Mouse (Mus musculus) limb, embryonic 15.5 days (tissue): Measurements from ENCODE around the gene Abca12. TPM values are rescaled to one million over a fixed set of nuclear protein-coding genes. Genes with fewer than 3 reads are reported as not detected.

Experiments
- ATAC-seq: fragments of 200-750 bp; cut with Nextera tagmentation; 2 replicates; pipeline ENCODE4 v1.8.0; 2017; ENCODE audit warnings: low read depth, moderate TSS enrichment; ENCODE audit not compliant: insufficient number of reproducible peaks, low FRiP score, low TSS enrichment
- H3K27ac ChIP-seq: fragments of 300-500 bp; sonication (generic); 2 replicates; pipeline ENCODE4 v1.5.1; 2015; ENCODE audit warnings: moderate library complexity, mild to moderate bottlenecking, inconsistent platforms
- H3K27me3 ChIP-seq: fragments of 300-500 bp; sonication (generic); 2 replicates; pipeline ENCODE4 v1.6.1; 2015; ENCODE audit warnings: inconsistent platforms
- H3K36me3 ChIP-seq: fragments of 300-500 bp; sonication (generic); 2 replicates; pipeline ENCODE4 v1.6.1; 2015; ENCODE audit warnings: inconsistent platforms
- H3K4me1 ChIP-seq: fragments of 300-500 bp; sonication (generic); 2 replicates; pipeline ENCODE4 v1.6.1; 2015; ENCODE audit warnings: inconsistent platforms
- H3K4me2 ChIP-seq: fragments of 300-500 bp; sonication (generic); 2 replicates; pipeline ENCODE4 v1.6.1; 2015; ENCODE audit warnings: mild to moderate bottlenecking, inconsistent platforms
- H3K4me3 ChIP-seq: fragments of 300-500 bp; sonication (generic); 2 replicates; pipeline ENCODE4 v1.5.1; 2015; ENCODE audit warnings: mild to moderate bottlenecking, inconsistent platforms
- H3K9ac ChIP-seq: fragments of 300-500 bp; sonication (generic); 2 replicates; pipeline ENCODE4 v1.6.1; 2015; ENCODE audit warnings: inconsistent platforms
- H3K9me3 ChIP-seq: fragments of 300-500 bp; sonication (generic); 2 replicates; pipeline ENCODE4 v1.6.1; 2016; ENCODE audit warnings: inconsistent platforms
- WGBS: fragments of 180-500 bp; shearing (Covaris S2); methylation state at CpG from one replicate; pipeline ENCODE4 v1.1.7; 2015; 5-methylcytosine and 5-hydroxymethylcytosine counted together
- polyA plus RNA-seq: library from polyadenylated mRNA; unstranded; fragments of >200 nt; fragmentation: Nextera tagmentation; extraction: Ambion mirVana; gene quantifications from 2 replicates; pipeline ENCODE4 v1.2.1, GENCODE M21; 2015

The Abca12 gene
- 7.1 and 7.7 TPM in 2 replicates for polyA plus RNA-seq

- Histone ChIP-seq H3K27ac (peak within 1 kb of the TSS; percentile 71), H3K4me1 (no peaks in the 10 kb centered on the region), H3K4me2 (no peak within 1 kb of the TSS), H3K9me3 (no peaks in the 10 kb centered on the region), H3K36me3 (no peaks in the 10 kb centered on the region), H3K27me3 (no peaks in the 10 kb centered on the region), H3K4me3 (no peak within 1 kb of the TSS; the same call in 1 of the 2 replicates), H3K9ac (no peak within 1 kb of the TSS)
- ATAC-seq: no peak
- WGBS: 66% methylated on average over 7 of the region's 7 CpGs
Observed at GRCm38 (mm10) chr1:71414810-71415209, at the start of gene Abca12. Gene Abca12 (minus strand): TSS chr1:71414910.

DNA sequence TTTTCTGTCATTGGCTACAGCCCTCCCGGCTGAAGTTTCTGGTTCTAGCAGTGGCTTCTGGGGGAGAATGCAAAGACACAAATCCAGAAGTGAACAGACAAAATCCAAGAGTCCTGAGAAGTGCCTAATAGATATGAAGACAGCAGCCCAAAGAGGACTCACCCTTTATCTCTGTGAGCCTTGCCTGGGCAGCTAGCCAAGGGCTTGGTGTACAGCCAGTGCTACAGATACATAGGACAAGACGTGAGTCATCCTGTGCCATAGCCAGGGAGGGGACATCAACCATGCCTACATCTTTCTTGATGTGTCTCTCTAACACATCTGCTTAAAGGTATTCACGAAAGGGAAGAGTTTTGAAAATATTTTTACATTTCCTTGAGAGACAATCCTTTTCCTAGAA is 43.3 kb upstream of the Abca12 start:
- H3K27ac ChIP-seq: no peak overlapping the region
- 71% methylated on average over 3 of the region's 3 CpGs for WGBS
- no peaks in the 10 kb centered on the region for H3K4me1 ChIP-seq
- no peaks in the 10 kb centered on the region for H3K27me3 ChIP-seq
- no peak overlapping the region for H3K4me3 ChIP-seq
- no peak for ATAC-seq
- no peak overlapping the region for H3K9ac ChIP-seq
- H3K4me2 ChIP-seq: no peak overlapping the region
- H3K9me3 ChIP-seq: no peaks in the 10 kb centered on the region
- H3K36me3 ChIP-seq: no peaks in the 10 kb centered on the region

DNA sequence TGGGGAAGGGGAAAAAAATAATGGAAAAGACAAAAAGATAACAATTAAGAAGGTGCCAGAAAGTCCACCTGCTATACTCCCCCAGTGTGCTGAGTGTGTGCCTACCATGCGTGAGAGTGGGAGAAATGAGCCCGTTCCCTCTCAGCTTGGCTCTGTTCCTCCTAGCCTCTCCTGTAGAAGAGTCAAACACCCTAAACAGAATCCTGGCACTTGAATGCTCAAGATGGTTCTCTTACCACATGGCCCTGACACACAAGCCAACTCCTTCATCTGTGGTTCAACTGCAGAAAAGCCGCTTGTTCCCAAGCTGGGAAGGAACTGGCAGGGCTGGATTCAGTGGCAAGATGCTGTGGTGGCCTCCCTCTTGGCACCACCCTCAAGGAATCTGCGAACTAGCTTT is 32.7 kb upstream of the Abca12 start:
- H3K27me3 ChIP-seq: no peaks in the 10 kb centered on the region
- ATAC-seq: no peak
- no peaks in the 10 kb centered on the region for H3K9me3 ChIP-seq
- H3K9ac ChIP-seq: no peak overlapping the region
- no peak overlapping the region for H3K4me2 ChIP-seq
- H3K27ac ChIP-seq: no peak overlapping the region
- H3K4me1 ChIP-seq: no peaks in the 10 kb centered on the region
- H3K36me3 ChIP-seq: no peaks in the 10 kb centered on the region
- WGBS: 82% methylated on average over 4 of the region's 4 CpGs
- H3K4me3 ChIP-seq: no peak overlapping the region

- no peaks in the 10 kb centered on the region for H3K27me3 ChIP-seq
- H3K36me3 ChIP-seq: no peaks in the 10 kb centered on the region
- no peak overlapping the region for H3K9ac ChIP-seq
- no peaks in the 10 kb centered on the region for H3K9me3 ChIP-seq
- no peaks in the 10 kb centered on the region for H3K4me1 ChIP-seq
- WGBS: 49% methylated on average over 13 of the region's 13 CpGs
- no peak for ATAC-seq
- no peak overlapping the region for H3K4me3 ChIP-seq
- H3K27ac ChIP-seq: no peak overlapping the region
- H3K4me2 ChIP-seq: no peak overlapping the region
Observed at GRCm38 (mm10) chr1:71421741-71422333, 7.1 kb upstream of the Abca12 start.

DNA sequence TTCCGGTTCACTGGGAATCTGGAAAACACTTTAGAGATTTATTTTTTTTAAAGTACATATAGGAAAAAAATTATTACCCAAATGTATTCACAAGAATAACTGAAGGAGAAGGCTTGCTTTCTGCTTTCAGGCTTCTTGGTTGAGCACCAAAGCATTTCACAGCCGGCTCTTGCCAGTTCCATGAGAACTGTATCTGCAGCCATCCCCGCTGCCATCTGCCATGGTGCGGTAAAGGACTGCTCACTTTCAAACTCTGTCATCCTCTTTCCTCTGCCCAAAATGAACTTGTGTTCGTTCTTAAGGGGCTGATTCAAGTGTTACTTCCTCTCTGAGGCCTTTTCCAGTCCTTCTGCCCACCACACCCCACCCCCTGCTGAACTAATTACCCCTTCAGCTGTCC is 3.8 kb upstream of the Abca12 start:
- ATAC-seq: no peak
- Histone ChIP-seq H3K27me3 (no peaks in the 10 kb centered on the region), H3K4me3 (no peak overlapping the region), H3K4me2 (no peak overlapping the region), H3K27ac (no peak overlapping the region), H3K4me1 (no peaks in the 10 kb centered on the region), H3K36me3 (no peaks in the 10 kb centered on the region), H3K9me3 (no peaks in the 10 kb centered on the region), H3K9ac (no peak overlapping the region)
- WGBS: 80% methylated on average over 5 of the region's 5 CpGs

DNA sequence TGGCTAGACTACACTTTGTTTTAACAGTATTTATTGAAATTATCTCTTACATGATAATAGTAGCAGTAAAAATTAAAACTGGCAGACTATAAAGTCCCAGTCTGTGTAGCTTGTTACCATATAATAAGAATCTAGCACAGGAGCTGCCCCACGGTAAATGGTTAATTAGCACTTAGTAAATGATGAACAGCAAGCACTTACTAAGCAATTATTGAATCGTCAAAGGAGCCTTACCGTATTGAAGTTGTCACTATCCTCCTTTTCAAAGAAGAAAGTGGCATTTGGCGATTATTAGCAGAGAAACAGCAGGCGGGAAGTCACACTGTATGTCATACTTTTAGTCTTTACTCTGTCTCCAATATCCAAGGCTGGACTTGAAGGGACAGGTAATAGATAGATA is 3.2 kb upstream of the Abca12 start:
- no peak overlapping the region for H3K9ac ChIP-seq
- no peak overlapping the region for H3K4me3 ChIP-seq
- ATAC-seq: no peak
- WGBS: 66% methylated on average over 5 of the region's 5 CpGs
- H3K36me3 ChIP-seq: no peaks in the 10 kb centered on the region
- H3K27me3 ChIP-seq: no peaks in the 10 kb centered on the region
- no peak overlapping the region for H3K4me2 ChIP-seq
- H3K9me3 ChIP-seq: no peaks in the 10 kb centered on the region
- no peak overlapping the region for H3K27ac ChIP-seq
- no peaks in the 10 kb centered on the region for H3K4me1 ChIP-seq

- H3K9ac ChIP-seq: no peak overlapping the region
- no peak overlapping the region; the same call in 1 of the 2 replicates for H3K4me3 ChIP-seq
- H3K27ac ChIP-seq: peak overlapping the region; percentile 17; the same call in 1 of the 2 replicates
- H3K9me3 ChIP-seq: no peaks in the 10 kb centered on the region
- H3K4me2 ChIP-seq: no peak overlapping the region
- WGBS: 47% methylated on average over 4 of the region's 6 CpGs
- no peaks in the 10 kb centered on the region for H3K4me1 ChIP-seq
- no peak for ATAC-seq
- no peaks in the 10 kb centered on the region for H3K36me3 ChIP-seq
- no peaks in the 10 kb centered on the region for H3K27me3 ChIP-seq
Observed at GRCm38 (mm10) chr1:71414084-71414483, 626 bp downstream of the Abca12 start.

DNA sequence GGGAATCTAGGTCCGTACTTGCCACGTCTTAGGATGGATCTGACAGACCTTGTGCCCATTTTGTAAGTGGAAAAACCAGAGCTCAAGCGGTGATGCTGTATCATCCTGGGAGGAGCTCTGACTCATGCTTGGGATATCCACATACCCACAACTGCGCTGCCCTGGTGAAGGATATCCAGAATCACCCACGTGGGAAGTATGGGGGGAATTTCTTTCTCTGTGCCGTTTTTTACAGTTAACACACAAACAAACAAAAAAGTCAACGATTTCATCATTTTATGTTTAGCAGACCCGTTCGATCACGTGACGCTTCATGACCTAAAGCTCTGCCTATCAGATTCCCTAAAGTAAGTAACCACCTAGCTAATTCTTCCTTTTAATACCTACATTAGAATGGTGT is 1.6 kb downstream of the Abca12 start:
- Histone ChIP-seq H3K9me3 (no peaks in the 10 kb centered on the region), H3K27ac (no peak overlapping the region), H3K4me1 (no peaks in the 10 kb centered on the region), H3K4me2 (no peak overlapping the region), H3K4me3 (no peak overlapping the region), H3K36me3 (no peaks in the 10 kb centered on the region), H3K27me3 (no peaks in the 10 kb centered on the region), H3K9ac (no peak overlapping the region)
- 78% methylated on average over 11 of the region's 11 CpGs for WGBS
- ATAC-seq: no peak

- ATAC-seq: no peak
- H3K4me3 ChIP-seq: no peak overlapping the region
- WGBS: 77% methylated on average over 7 of the region's 7 CpGs
Observed at GRCm38 (mm10) chr1:71407711-71408110, 7.0 kb downstream of the Abca12 start.

DNA sequence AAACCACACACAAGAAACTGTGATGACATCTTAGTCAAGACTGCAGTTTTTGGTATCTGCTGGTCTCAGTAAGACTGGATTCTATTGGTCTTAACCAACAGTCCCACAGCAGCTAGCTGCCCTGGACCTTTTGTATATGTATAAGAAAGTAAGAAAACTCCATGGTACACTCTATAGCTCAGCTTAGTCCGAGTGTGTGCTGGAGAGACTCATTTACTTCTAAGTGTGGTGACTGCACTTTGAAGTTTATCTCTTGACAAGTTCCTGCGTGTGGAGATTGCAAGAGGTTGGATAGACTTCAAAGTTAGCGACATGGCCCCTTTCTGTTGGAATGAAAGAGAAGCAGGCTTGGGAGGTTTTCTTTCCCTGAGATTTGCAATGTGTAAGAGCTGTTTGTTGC is 17.1 kb downstream of the Abca12 start:
- no peak for ATAC-seq
- no peak overlapping the region for H3K9ac ChIP-seq
- 39% methylated on average over 3 of the region's 3 CpGs for WGBS
- H3K36me3 ChIP-seq: no peaks in the 10 kb centered on the region
- H3K4me1 ChIP-seq: no peaks in the 10 kb centered on the region
- no peak overlapping the region for H3K4me2 ChIP-seq
- no peak overlapping the region for H3K27ac ChIP-seq
- no peak overlapping the region for H3K4me3 ChIP-seq
- no peaks in the 10 kb centered on the region for H3K27me3 ChIP-seq
- H3K9me3 ChIP-seq: no peaks in the 10 kb centered on the region

More at GRCm38 (mm10) chr1:71407711-71408110, 7.0 kb downstream of the Abca12 start:
- H3K27ac ChIP-seq: no peak overlapping the region
- no peaks in the 10 kb centered on the region for H3K36me3 ChIP-seq
- no peak overlapping the region for H3K9ac ChIP-seq
- no peaks in the 10 kb centered on the region for H3K27me3 ChIP-seq
- no peaks in the 10 kb centered on the region for H3K9me3 ChIP-seq
- no peaks in the 10 kb centered on the region for H3K4me1 ChIP-seq
- no peak overlapping the region for H3K4me2 ChIP-seq

DNA sequence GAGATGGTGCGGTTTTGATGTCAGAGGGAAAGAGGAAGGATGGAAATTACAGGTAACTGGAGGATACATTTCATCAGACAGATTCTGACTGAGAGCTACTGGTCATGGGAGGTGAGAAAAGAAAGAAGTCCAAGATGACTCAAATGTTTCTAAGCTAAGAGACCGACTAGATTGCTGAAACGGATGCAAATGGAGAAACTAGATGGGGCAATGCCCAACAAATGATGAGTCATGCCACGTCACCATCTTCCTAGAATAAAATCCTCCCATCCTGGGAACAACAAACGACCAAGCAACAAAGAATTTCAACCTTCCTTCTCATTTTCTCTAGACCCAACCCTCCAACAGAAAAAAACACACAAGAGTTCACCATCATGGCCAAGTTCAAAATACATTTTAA is 18.6 kb downstream of the Abca12 start:
- Histone ChIP-seq H3K4me2 (no peak overlapping the region), H3K27ac (no peak overlapping the region), H3K4me1 (no peaks in the 10 kb centered on the region), H3K27me3 (no peaks in the 10 kb centered on the region), H3K9me3 (no peaks in the 10 kb centered on the region), H3K36me3 (no peaks in the 10 kb centered on the region), H3K4me3 (no peak overlapping the region), H3K9ac (no peak overlapping the region)
- 77% methylated on average over 5 of the region's 5 CpGs for WGBS
- ATAC-seq: no peak

DNA sequence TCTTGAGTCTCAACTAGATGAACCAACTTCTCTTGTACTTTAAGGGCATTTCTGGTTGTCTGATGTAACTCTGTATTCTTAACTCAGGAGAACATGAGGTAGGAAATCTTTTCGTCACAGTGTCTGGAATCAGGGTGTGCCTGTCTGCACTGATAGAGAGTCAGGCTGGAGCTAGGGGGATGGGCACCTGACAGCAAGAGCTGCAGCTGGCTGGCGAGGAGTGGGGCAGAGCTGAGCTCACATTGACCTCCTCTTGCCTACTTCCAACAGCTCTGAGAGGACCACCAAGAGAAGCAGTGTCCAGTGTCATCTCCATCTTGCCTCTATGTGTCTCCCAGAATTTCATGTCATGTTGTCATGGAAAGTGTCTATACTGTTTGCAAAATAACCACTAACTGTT is 20.5 kb downstream of the Abca12 start:
- H3K36me3 ChIP-seq: no peaks in the 10 kb centered on the region
- H3K4me3 ChIP-seq: no peak overlapping the region
- H3K4me2 ChIP-seq: no peak overlapping the region
- WGBS: 58% methylated on average over 2 of the region's 2 CpGs
- no peak overlapping the region for H3K9ac ChIP-seq
- H3K27ac ChIP-seq: no peak overlapping the region
- ATAC-seq: no peak
- no peaks in the 10 kb centered on the region for H3K4me1 ChIP-seq
- no peaks in the 10 kb centered on the region for H3K27me3 ChIP-seq
- H3K9me3 ChIP-seq: no peaks in the 10 kb centered on the region

GRCm38 (mm10) chr1:71393489-71393888 is 21.2 kb downstream of the Abca12 start:
- Histone ChIP-seq H3K4me1 (no peaks in the 10 kb centered on the region), H3K4me2 (no peak overlapping the region), H3K9ac (no peak overlapping the region), H3K4me3 (no peak overlapping the region), H3K9me3 (no peaks in the 10 kb centered on the region), H3K27me3 (no peaks in the 10 kb centered on the region), H3K36me3 (no peaks in the 10 kb centered on the region), H3K27ac (no peak overlapping the region)
- WGBS: 90% methylated on average over 8 of the region's 8 CpGs
- ATAC-seq: no peak
